Mouse (Mus musculus): Measurements from ENCODE around the gene Lca5.

Gene Lca5

DNA sequence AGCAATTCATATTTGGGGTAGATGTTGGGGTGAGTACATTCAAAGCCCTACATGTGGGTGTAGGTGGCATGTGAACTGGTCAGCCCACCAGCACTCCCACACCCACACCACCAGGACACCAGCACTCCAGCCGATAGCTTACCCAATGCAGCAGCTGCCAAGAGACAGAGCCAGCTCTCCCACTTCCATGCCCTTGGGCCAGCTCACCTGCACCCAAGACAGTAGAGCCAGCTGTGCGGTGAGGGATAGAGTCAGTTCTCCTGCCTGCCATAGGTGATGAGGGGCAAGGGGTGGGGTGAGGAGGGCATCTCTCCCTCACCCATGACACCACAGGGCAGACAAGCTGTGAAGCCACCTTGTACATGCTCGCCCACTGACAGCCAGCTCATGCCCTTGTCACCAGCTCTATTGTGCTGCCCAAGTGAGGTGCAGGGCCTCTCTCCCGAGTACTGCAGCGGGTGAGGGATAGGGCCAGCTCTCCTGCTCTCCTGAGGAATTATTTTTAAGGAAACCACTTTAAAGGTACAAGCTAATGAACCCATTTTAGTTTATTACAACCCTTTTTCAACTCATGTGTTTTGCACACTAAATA is 54.6 kb downstream of the Lca5 start:
- DNase-seq = no peak

DNA sequence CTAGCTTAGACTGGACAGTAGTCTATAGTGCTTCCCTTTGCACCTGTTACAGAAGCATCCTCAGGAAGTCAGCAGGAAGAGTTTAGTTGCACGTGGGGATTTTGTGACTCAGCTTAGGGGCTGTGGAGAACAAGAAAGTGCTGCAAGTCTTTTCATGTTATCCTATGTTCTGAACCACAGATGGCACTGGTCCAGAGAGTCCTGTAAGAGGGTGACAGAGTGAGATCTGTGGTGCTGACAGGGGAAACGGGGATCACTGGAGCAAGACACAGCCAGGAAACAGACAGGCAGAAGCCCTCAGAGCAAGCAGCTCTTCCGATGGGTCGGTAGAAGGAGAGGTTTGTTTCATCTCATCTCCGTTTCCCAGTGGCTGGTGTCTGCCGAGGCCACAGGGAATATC is 55.6 kb downstream of the Lca5 start:
- DNase-seq = no peak

DNA sequence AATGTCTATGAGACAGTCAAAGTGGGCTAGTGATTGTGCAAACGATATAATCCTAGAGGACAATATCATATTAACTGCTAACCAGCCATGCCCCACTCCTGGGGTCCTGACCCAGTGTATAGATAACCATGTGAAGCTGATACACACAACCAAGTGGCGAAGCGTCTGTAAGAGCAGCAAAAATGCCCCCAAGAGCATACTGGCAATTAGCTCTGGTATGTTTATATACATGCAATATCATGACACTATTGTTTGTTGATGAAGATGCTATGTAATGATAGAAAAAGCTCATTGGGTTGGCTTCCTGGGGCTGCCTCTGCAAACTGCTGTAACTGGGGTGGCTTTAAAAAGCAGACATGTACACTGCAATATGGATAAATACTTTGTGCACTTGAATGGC is 57.7 kb downstream of the Lca5 start:
- DNase-seq = no peak

DNA sequence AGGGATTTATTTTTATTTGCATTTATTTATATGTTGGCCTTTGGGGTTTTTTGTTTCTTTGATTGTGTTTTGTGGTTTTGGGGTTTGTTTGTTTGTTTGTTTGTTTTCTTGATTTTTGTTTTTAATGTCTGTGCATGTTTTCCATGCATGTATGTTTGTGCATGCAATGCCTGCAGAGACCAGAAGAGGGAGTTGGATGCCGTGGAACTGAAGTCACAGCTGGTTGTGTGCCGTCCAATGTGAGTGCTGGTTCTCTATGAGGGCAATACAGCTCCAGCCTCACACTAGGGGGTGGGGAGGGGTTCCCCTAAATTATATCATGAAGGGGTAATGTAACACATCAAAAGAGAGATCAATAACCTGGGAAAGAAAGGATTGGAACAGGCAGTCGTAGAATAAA is 58.2 kb downstream of the Lca5 start:
- DNase-seq = peak in 1 of 2 experiments; percentile 21

DNA sequence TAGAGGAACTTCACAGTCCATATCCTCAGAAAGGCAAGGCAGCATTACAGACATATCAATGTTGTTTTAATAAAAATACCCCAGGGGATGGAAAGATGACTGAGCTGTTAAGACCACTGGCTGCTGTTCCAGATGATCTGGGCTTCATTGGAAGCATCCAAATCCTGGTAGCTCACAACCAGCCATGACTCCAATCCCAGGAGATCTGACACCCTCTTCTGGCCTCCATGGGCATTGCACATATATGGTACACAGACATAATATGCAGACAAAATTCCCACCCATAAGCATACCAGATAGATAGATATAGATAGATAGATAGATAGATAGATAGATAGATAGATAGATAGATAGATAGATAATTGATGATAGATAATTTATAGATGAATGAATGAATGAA is 59.6 kb downstream of the Lca5 start:
- DNase-seq = peak in 1 of 2 experiments; percentile 10

DNA sequence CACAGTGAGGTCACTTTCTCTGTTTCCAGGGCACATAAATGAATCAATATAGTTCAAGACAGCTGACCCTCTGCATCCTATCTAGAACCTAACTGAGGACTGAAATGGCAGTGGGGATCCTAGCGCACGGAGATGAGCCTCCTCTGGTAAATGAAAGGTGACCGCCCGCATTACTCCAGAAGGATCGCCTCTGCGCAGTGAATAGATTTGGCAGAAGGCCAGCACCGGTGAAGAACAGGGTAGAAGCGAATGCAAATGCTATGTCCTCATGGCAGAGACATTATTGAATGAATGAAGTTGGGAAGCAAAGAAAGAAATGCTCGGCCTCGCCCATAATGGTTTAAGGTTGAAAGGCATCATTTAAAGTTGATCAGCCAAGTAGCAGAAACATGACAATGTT is 61.3 kb downstream of the Lca5 start:
- DNase-seq = no peak

DNA sequence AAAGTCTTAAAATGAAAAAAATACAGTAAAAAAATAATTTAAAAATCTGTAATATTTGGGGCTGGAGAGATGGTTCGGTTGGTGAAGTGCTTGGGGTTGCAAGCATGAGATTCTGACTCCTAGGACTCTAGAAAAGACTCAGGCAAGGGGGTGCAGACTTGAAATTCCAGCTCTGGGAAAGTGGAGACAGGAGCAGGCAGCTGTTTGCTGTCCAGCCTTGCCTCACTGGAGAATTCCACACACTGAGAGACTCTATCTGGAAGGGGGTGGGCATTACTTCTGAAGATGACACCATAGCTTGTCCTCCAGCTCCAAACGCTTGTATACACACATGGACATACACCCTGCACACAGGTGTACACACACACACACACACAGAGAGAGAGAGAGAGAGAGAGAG is 63.8 kb downstream of the Lca5 start:
- DNase-seq = no peak

DNA sequence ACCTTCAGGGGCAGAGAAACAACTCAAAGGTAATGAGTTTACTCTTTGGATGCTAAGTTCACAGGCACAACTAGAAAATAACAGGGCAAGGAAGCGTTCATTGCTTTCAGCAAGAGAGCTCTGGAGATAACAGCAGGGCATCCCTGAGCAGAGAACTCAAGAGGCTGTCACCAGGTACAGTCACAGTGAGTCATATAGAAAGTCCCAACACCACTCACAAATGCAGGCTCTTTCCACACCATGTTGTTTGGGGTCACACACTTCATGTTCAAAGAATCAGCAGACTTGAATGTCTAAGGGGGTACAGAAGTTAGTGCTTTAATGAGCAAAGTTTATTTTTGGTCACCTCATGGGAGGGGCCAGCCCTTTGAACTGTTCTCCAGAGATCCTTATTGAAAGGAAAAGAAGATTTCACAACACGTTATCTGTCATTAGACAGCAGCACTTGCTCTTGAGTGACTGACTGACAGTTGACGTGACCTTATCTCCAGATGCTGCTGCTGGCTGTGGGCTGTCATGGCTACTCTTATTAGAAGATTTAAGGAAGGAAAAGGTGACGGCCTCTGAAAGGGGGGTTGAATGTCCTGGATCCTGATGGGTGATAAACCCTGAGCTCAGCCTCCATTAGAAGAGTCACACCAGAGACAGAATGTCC is 65.3 kb downstream of the Lca5 start:
- DNase-seq = no peak

DNA sequence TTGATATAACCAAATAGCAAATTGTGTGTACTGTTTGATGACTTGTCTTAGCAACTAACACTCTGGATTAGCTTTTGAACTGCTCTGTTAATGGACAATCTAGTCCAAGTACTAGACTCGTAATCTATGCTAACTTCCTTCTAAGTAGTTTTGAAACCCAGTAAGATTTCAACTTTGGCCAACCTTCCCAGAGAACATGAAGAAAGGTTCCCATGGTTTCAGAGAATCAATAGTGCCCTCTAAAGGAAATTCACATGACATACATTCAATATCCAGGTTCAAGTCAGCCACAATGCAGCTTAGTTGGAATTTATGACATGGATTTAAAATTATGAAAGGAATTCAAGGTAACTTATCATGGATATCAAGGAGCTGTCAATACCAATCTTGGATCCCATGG is 70.0 kb downstream of the Lca5 start:
- DNase-seq = peak in 1 of 2 experiments; percentile 41

DNA sequence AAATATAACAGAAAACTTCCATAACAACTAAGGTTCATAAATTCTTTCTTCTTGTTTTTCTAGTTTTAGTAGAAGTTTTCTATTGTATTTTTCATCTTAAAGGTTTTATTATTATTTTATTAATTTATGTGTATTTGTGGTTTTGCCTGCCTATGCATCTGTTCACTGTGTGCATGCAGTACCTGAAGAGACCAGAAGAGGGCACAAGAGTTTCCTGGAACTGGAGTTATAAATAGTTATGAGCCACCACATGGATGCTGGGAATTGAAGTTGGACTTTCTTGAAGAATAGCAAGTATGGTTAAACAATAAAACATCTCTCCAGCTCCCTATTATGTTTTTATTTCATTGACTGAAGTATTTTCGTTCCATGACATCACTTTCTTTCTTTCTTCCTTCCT is 72.7 kb downstream of the Lca5 start:
- peak in 1 of 2 experiments; percentile 46 for DNase-seq

DNA sequence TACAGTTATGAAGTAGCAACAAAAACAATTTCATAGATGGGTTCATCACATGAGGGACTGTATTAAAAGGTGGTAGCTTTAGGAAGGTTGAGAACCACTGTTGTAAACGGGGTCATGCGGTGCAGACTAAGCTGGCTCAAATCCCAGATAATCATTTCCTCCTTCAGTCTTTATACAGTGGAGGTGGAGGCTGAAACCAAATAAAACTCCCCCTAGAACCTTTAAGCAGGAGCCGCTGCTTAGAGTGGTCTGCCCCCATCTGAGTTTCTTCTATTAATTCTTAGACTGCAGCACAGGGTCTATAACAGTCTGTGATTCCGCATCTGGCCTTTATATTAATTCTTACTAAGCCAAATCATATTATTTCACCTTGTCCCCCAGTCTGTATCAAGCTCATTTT is 85.1 kb downstream of the Lca5 start:
- DNase-seq = no peak

DNA sequence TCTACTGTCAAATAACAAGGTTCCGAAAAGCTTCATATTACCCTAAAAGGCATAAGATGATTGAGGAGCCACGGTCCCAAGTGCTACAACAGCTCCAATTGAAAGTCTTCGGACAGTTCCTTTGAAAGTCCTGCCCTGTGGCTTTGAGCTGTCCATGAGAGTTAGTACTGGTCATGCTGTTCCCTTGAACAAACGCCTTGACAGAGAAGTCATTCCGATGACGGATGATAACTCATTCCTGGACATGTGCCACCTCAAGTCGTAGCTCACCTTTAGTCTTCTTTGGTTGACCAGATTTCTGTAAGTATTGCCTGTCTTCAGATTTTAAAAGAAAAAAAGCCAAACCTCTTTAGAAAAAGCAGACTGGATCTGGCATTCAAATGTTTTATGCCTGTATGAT is 87.6 kb downstream of the Lca5 start:
- DNase-seq = no peak

DNA sequence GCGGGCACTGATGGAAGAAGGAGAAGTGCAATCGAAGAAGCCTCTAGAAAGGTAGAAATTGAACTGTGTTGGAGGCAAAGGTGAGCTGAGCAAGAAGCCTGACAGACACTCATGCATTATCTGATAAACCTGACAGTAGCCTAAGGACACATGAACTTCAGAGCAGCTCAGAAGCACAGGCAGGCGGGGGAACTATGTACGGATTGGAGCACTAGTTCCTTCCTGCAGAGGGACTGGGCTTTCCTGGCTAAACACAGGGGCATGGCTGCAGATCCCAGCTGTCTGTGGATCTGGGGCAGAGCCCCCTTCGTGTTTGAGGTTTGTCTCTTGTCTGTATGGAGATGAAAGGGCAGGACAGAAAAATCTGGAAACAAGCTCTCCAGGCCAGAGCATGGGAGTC is 89.8 kb downstream of the Lca5 start:
- DNase-seq = no peak

DNA sequence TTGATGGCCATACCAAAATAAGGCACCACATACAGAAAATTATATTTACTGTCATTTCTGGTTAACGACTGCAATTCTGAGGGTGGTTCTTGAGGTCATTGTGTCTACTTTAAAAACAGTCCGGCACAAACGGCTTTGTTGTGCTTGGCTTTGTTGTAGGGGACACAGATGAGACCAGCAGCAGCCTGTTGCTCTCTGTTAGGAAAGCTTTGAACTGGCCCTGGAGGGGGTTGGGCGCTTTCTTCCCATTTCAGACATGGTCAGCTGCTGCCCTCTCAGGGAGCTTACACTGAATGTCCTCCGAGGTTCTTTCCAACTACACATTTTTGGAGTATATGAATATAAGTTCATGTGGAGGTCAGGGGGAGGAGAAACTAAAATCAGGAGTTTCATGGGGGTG is 90.3 kb downstream of the Lca5 start:
- DNase-seq = peak; percentile 15 to 31

DNA sequence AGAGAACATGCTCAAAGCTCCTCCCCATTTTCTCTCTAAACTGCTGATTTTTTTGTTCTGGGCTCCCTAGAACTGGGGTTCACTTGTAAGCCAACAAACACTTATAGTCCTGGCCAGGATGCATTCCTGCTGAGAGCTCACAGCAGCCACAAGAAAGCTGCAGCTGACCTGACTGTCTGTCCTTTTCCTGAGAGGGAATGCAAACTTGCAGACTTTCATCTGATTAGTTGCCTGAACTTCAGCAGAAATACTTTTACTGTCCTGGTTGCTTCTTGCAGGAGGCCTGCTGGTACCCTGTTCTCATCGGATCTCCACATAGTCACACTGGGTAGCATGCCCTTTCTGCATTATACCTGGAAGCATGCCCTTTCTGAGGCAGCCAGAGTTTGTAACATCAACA is 91.0 kb downstream of the Lca5 start:
- no peak for DNase-seq

DNA sequence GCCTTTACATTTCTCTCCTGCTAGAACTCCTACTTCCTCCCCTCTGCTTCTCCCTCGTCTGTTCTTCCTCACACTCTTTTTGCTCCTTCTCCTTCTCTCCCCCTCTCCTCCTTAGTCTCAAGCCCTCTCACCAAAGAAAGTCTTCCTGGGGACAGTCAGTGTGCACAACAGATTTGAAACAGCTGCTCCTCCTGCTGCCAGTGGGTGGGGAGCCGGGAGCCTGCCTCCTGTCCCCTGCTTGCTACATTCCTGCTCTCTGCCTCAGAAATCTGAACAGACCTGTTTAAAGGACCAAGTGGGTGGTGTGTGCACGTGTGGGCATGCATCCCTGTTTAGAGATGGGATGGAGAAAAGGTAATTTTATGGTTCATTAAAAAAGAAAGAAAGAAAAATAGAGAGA is 91.4 kb downstream of the Lca5 start:
- no peak for DNase-seq

DNA sequence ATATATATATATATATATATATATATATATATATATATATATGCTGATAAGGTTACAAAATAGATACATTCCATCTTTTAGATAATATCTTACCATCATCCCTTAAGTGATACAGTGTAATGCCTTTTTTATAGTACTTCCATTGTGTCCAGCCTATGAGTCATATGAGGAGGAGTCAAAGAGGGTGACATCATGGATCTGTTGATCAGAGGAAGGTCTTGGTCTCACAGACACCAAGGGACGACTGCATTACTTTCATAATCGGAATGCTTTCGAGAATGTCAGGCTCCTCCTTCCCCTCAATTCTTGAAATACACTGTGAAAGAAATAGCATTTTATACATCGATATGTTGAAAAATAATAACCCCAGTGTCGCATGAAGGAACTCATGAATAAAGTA is 93.4 kb downstream of the Lca5 start:
- no peak for DNase-seq

DNA sequence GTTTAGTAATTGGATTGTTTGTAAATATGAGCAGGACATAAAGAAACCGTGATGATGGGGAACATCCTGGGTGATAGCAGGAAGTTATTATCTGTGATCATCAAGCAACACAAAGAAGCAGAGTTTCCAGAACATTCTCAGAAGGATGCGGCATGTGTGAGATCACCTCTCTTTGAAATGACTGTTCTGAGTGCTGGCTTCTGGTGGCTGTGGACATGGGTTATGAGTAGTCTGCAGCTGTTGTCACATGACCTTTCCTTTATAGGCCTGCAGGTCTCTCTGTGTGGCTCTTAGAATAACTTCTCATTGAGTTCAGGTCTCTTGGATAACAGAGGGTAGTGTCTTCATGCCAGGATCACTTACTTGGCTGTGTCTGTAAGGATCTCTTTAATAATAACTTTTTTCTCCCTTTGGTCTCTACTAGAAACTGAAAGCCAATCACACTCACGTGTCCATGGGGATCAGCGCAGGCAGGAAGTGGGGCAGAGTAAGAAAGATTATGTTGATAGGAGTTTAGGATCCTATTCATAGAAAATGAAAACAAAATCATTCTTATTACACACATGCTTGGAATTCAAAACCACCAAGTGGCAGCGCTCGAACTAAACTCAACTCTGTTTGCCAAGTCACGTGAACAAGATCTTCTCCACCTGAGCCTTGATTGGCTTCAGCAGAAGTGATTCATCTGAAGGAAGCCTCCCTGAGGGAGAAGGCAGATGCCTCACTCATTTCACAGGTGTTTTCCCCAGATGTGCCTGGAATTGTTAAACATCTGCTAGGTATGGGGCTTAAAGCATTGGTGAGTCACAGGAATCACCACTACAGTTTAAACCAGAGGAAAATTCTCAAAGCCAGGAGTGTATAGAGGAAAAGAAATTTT is 98.2 kb downstream of the Lca5 start:
- DNase-seq = no peak
